Mouse (Mus musculus) kidney, adult 2 months (tissue): ENCODE results near the gene Tmem200b. TPM values are rescaled to one million over a fixed set of nuclear protein-coding genes. Genes with fewer than 3 reads are reported as not detected.

Experiments
- DNase-seq: peaks from one replicate; pipeline ENCODE4 v3.0.0; 2021
- H3K27ac ChIP-seq: fragments of 200-500 bp; 2 replicates; pipeline ENCODE4 v1.5.1; 2012; ENCODE audit warnings: low read depth, low read length, control low read depth, inconsistent platforms; ENCODE audit not compliant: insufficient read depth
- H3K27me3 ChIP-seq: fragments of 200-500 bp; replicated peaks from 2 replicates; pipeline ENCODE4 v1.6.1; 2012; ENCODE audit warnings: mild to moderate bottlenecking, moderate library complexity, low read length, inconsistent platforms; ENCODE audit not compliant: control insufficient read depth, insufficient read depth
- H3K36me3 ChIP-seq: fragments of 200-500 bp; 2 replicates; pipeline ENCODE4 v1.6.1; 2012; ENCODE audit warnings: mild to moderate bottlenecking, moderate library complexity, low read length, inconsistent platforms; ENCODE audit not compliant: control insufficient read depth, insufficient read depth
- H3K4me1 ChIP-seq: fragments of 200-500 bp; 2 replicates; pipeline ENCODE4 v1.6.1; 2011; ENCODE audit warnings: low read length; ENCODE audit not compliant: control insufficient read depth, insufficient read depth
- H3K4me3 ChIP-seq: fragments of 200-500 bp; 2 replicates; pipeline ENCODE4 v1.5.1; 2011; ENCODE audit warnings: mild to moderate bottlenecking, low read depth, low read length, control low read depth; ENCODE audit not compliant: insufficient read depth
- CTCF ChIP-seq: fragments of 200-500 bp; conservative IDR thresholded peaks from 2 replicates; pipeline ENCODE4 v1.5.1; 2011; ENCODE audit warnings: low read depth, mild to moderate bottlenecking, control low read depth, low read length, moderate library complexity, mixed read lengths; ENCODE audit not compliant: insufficient read depth, insufficient read length
- POLR2A ChIP-seq: fragments of 200-500 bp; IDR thresholded peaks from one replicate; pipeline ENCODE4 v1.6.1; 2011; ENCODE audit warnings: low read depth, low read length, control low read depth
- WGBS: fragments of 180-500 bp; shearing (Covaris S2); methylation state at CpG from one replicate; pipeline ENCODE4 v1.1.7; 2018; 5-methylcytosine and 5-hydroxymethylcytosine counted together
- polyA plus RNA-seq: library from polyadenylated mRNA; depleted of rRNA; stranded (reverse); fragments of >200 nt; gene quantifications from 2 replicates; pipeline ENCODE4 v1.2.3, GENCODE M21; 2012

Gene Tmem200b
- polyA plus RNA-seq, 1 experiment: 11.3 TPM

- TF ChIP-seq POLR2A (no peak), CTCF (no peak)
- WGBS: 15% methylated on average over 20 of the region's 21 CpGs
These were observed 11.2 kb upstream of the Tmem200b start for GRCm38 (mm10) chr4:131910237-131910994.

GRCm38 (mm10) chr4:131911521-131911920 lies 10.1 kb upstream of the Tmem200b start:
- WGBS: 48% methylated on average over 5 of the region's 5 CpGs
- no peak for DNase-seq
- Histone ChIP-seq H3K27me3 (no peaks in the 10 kb centered on the region), H3K27ac (no peak overlapping the region), H3K36me3 (no peaks in the 10 kb centered on the region), H3K4me3 (no peak overlapping the region), H3K4me1 (peaks cover 15% of the 10 kb centered on the region)
- TF ChIP-seq CTCF: no peak
- TF ChIP-seq POLR2A: no peak

More at GRCm38 (mm10) chr4:131910237-131910994, 11.2 kb upstream of the Tmem200b start:
- Histone ChIP-seq H3K36me3 (no peaks in the 10 kb centered on the region), H3K27me3 (no peaks in the 10 kb centered on the region), H3K4me3 (peak overlapping the region; percentile 4; the same call in 1 of the 2 replicates), H3K4me1 (peaks cover 15% of the 10 kb centered on the region), H3K27ac (peak overlapping the region; percentile 18)
- DNase-seq: peak; percentile 58

GRCm38 (mm10) chr4:131913526-131913925 lies 8.0 kb upstream of the Tmem200b start:
- WGBS: 52% methylated on average over 10 of the region's 10 CpGs
- no peak overlapping the region for H3K4me3 ChIP-seq
- no peaks in the 10 kb centered on the region for H3K36me3 ChIP-seq
- H3K27ac ChIP-seq: peak overlapping the region; percentile 34; the same call in 1 of the 2 replicates
- DNase-seq: peak; percentile 50
- peaks cover 15% of the 10 kb centered on the region for H3K4me1 ChIP-seq
- TF ChIP-seq POLR2A (no peak), CTCF (no peak)
- H3K27me3 ChIP-seq: no peaks in the 10 kb centered on the region

- H3K27me3 ChIP-seq: no peaks in the 10 kb centered on the region
- no peak for DNase-seq
- no peaks in the 10 kb centered on the region for H3K36me3 ChIP-seq
- peak overlapping the region; percentile 15 for H3K27ac ChIP-seq
- TF ChIP-seq CTCF: no peak
- TF ChIP-seq POLR2A: no peak
- H3K4me3 ChIP-seq: no peak overlapping the region
- WGBS: 30% methylated on average over 9 of the region's 9 CpGs
- peaks cover 18% of the 10 kb centered on the region for H3K4me1 ChIP-seq
These were observed 7.4 kb upstream of the Tmem200b start for GRCm38 (mm10) chr4:131914046-131914643.

- peaks cover 25% of the 10 kb centered on the region for H3K4me1 ChIP-seq
- no peaks in the 10 kb centered on the region for H3K36me3 ChIP-seq
- H3K27me3 ChIP-seq: no peaks in the 10 kb centered on the region
- no peak overlapping the region for H3K4me3 ChIP-seq
- peak overlapping the region; percentile 51; the same call in 1 of the 2 replicates for H3K27ac ChIP-seq
- DNase-seq: peak; percentile 69
- TF ChIP-seq POLR2A: no peak
- TF ChIP-seq CTCF: no peak
- 9% methylated on average over 31 of the region's 31 CpGs for WGBS
These were observed 6.6 kb upstream of the Tmem200b start for GRCm38 (mm10) chr4:131914891-131915469.

GRCm38 (mm10) chr4:131915821-131916328 lies 5.7 kb upstream of the Tmem200b start:
- 57% methylated on average over 13 of the region's 13 CpGs for WGBS
- DNase-seq: no peak
- no peaks in the 10 kb centered on the region for H3K36me3 ChIP-seq
- peaks cover 21% of the 10 kb centered on the region for H3K4me1 ChIP-seq
- no peak overlapping the region for H3K27ac ChIP-seq
- no peak for TF ChIP-seq CTCF
- no peak for TF ChIP-seq POLR2A
- H3K4me3 ChIP-seq: no peak overlapping the region
- no peaks in the 10 kb centered on the region for H3K27me3 ChIP-seq

- DNase-seq: peak; percentile 90
- Histone ChIP-seq H3K27me3 (no peaks in the 10 kb centered on the region), H3K4me3 (no peak overlapping the region), H3K4me1 (peaks cover 21% of the 10 kb centered on the region), H3K27ac (no peak overlapping the region), H3K36me3 (no peaks in the 10 kb centered on the region)
- TF ChIP-seq CTCF: peak; percentile 86
- TF ChIP-seq POLR2A: no peak
- WGBS: 14% methylated on average over 15 of the region's 15 CpGs
These were observed 5.1 kb upstream of the Tmem200b start for GRCm38 (mm10) chr4:131916425-131916824.
